Mouse (Mus musculus) cerebellum, adult 9-11 months (tissue): Measurements from ENCODE around the gene Dgki.
"Not testable (repeated sequence)": the region's sequence is repeated elsewhere in the genome, so short reads cannot be mapped to it uniquely, and the experiment has no call there.

Experiments
- DNase-seq: peaks from one replicate; pipeline ENCODE4 v3.0.0; 2022

Dgki gene

GRCm38 (mm10) chr6:37142991-37143866, 156.8 kb downstream of the Dgki start:
- DNase-seq, result peak; percentile 61

DNA sequence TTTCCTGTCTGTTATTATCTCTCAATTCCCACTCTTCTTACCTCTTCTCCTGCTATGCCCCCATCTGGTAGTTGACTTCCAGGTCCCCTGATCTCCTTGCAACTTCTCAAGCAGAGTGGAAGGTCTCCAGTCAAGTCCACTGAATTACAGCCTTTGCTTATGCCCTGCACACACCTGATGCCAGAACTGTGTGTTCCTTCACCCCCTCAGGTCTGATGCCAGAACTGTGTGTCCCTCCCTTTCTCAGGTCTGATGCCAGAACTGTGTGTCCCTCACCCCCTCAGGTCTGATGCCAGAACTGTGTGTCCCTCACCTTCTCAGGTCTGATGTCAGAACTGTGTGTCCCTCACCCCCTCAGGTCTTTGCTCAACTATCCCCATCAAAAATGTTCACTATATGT, 161.2 kb downstream of the Dgki start:
- no peak for DNase-seq

GRCm38 (mm10) chr6:37131257-37131656, 168.7 kb downstream of the Dgki start:
- no peak for DNase-seq

DNA sequence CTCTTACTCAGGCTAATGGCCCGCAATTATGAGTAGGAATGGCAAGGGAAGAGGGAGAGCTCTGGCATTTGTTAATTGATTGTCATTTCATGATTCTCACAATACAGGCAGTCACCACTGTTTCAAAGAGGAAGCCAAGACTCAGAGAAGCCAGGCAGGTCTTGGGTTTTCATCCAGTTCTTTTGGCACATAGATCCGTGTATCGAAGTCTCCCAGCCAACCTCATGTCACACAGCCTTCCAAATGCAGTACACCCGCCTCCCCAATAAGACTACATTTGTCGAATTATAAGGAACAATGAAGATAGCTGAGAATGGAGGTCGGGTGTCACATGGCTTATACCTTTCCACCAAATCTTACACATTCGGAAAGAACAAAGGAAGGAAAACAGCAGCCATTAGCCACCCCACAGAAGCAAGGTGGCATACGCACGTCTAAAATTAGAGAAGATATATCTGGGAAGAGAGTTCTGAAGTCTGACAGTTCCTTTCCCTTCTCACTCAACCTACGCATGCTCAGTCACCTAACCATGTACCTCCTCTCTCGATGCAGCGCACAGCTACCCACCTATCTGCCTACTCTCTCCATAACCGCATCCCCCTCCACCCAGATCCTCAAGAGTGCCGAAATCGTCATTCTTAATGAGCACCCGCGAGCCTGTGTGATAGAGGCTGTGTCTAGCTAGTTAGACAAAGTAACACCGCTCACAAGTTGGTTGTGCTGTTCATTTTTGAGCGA, 179.4 kb downstream of the Dgki start:
- DNase-seq, result no peak

- DNase-seq, result no peak
Observed at GRCm38 (mm10) chr6:37119205-37119604, 180.8 kb downstream of the Dgki start.

DNA sequence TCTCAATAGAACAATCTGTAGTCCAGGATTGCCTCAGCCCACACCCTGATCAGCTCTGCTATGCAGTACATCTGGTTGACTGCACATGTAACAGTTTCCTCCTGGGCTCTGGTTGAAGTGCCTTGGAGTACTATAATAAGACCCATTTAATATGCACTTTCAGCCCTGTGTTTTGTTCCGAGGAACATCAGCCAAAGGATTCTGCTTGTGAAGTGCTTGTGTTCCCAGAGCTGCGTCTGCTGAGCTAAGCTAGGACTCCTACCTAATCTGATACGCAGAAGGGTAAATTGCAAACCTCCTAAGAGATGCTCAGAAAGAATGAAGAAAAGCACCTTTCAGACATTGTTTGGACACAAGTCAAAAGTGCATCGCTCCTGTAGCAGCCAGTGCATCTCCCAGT, 186.9 kb downstream of the Dgki start:
- DNase-seq, result no peak

- not testable (repeated sequence) for DNase-seq
Observed at GRCm38 (mm10) chr6:37106236-37106635, 193.7 kb downstream of the Dgki start.

- DNase-seq, result no peak
Observed at GRCm38 (mm10) chr6:37100413-37100812, 199.6 kb downstream of the Dgki start.

DNA sequence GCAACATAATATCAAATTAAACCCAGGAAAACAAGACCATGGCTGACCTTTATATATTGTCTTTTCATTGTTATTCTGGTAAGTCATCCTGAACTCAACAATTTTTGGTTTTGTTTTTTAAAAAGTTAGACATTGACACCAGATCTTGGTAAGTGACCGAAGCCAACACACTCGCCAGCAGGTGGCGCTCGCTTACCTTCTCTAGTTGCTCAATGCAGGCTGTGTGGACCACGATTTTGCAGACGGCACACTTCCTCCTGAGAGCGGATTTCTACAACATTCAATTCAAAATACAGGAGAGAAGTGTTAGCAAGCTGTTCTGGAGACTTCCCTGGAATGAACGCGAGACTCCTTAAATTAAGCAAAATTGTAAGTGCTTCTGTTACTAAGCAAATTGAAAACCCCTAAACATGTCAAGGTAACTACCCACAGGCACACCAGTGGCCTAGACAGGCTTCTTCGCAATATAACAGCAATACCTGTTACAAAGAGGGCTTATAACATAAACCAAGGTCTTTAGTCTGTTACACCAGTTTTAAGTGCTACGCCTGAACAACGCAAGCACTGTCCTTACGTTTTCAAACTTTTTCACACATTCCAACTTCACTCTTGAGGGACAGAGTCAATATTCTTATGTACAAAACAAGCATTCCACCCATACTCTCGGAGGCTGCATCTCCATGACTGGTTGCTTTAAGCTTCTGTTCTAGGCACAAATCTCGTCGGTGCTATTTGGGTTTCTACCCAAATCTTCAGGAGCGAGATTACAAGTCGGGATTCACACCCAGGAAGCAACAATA, 202.4 kb downstream of the Dgki start:
- DNase-seq, result peak; percentile 68

GRCm38 (mm10) chr6:37096840-37097305, 203.1 kb downstream of the Dgki start:
- DNase-seq, result no peak

DNA sequence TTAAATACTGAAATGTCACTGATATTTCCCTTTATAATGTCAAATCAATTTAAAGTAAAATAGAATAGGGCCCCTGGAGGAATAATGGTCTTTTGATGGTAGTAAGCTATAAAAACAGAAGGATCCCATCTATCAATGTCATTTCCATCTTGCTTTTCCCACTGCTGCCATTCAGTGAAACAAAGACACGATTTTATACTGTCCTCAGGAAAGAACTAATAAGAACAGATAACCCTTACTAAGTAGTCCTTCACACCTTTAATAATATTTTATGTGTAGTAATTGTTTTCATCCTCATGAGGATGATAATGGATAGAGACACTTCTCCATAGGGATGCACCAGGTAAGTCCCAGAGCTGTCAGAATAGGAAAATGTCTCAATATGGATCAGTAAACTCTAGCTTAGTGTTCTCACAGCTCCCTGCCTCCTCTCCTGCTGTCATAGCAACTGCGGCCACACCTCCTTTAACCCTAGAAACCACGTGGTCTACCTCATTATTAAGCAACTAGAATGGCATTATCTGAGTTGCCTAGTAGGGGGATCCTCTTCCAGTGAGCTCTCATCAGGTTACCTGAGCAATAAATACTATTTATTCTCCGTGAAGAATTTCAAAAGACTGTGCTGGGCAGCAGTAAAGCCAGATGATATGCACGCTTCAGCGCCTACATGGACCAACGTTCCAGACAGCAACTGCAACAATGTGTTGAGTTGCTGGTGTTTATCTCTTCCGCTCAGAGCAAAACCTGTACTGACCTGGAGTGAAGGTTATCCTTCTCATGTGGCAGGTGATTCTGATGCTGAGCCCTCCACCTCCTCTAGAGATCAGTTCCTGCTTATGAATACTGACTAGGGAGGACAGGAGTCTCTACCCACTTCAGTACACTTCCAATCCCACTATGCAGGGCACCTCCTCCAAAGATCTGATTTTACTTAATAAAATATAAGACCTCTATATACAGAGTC, 210.6 kb downstream of the Dgki start:
- no peak for DNase-seq

DNA sequence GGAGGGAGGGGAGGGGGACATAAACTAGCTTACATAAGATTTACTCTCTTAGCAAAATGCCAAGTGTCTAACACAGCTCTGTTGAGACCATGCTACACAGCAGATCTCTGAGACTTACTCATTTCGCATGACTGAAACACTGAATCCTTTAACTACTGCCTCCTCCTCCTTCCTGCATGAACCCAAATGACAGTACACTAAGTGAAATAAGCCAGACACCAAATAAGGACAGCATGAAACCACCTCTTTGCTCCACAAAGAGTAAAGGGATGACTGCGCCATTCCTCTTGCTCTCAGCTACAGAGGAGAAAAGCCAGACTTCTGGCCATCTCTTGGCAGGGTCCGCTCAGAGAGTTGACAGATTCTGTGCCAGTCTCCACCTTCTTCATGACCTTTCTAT, 217.0 kb downstream of the Dgki start:
- no peak for DNase-seq

DNA sequence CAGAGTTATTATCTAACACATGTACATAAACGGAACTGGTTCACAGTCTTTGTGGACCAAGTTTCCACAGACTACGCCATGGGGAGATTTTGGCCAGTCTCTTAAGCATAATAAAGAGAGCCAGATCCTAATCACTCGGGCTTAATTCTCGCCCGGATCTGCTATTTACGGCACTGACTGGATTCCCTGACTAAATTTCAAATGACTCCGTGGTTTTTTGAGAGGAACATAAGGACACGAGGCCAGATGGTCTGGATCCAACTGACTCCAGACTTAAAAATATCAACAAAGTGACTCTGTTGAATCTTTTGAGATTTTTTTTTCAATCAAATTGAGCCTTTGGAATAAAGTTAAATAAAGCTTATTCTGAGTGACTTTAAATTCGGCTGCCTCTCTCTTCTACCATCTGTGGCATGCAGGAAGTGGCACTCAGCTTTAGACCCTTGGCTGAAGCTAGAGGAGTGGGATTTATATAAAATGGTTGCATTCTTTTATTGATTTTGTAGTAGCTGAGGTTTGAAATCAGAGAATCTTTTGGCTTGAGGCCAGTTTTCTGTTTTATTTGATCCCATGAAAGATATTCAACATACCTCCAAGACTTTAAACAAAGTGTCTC, 227.5 kb downstream of the Dgki start:
- peak; percentile 12 for DNase-seq

- no peak for DNase-seq
Observed at GRCm38 (mm10) chr6:37069836-37070600, 230.0 kb downstream of the Dgki start.

DNA sequence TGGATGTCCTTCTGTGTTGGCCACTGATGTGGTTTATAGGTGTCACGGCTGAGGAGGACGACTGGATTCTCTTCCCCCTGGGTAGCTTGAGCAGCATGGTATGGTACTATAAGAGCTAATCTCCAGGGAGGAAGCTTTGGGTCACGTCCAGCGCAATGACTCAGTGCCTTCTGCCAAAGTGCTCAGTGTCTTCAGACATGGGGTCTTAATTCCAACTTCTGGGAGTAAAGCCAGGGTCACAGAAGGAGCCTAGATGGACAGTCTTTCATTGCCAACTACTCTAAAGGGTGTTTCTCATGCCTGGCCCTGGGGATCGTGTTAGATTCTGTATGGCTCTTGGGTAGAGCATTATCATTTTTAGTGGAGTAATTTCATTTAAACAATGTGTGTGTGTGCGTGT, 231.2 kb downstream of the Dgki start:
- peak; percentile 53 for DNase-seq

DNA sequence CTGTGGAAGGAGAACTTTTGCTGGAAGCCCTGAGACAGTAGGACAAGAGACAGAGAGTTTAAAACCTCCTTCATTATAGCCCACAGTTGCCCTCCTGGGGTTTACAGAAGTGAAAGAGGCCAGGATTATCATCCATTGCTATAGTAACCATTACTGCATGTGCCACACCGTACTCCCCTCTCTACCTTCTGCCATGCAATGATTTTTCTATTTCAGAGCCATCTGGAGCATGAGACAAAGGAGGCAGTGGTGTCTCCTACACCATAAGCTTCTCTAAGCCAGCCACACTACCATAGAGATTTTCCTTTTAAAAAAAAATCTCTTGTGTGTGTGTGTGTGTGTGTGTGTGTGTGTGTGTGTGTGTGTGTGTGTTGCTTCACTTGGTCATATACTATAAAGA, 232.6 kb downstream of the Dgki start:
- no peak for DNase-seq

- DNase-seq, result no peak
Observed at GRCm38 (mm10) chr6:37064214-37064830, 235.7 kb downstream of the Dgki start.

GRCm38 (mm10) chr6:37063266-37063665, 236.7 kb downstream of the Dgki start:
- no peak for DNase-seq

GRCm38 (mm10) chr6:37060114-37060513, 239.9 kb downstream of the Dgki start:
- no peak for DNase-seq

DNA sequence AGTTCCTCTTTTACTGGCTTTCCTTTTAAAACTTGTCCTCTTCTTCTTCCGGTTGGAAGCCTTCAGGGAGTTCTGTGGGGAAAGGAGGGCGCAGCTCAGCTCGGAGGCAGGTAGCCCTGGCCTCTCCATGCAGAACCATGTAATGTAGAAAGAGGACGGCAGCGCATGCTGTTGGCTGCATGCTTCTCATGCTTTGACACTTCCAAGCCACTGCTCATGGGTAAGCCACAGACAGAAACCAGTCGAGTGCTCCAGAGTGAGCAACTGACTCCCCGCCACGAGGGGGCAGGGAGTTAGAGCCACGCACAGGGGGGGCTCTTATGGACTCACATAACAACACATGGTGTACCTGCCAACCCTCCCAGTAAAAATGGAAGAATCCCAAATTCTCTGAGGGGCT, 242.0 kb downstream of the Dgki start:
- no peak for DNase-seq
